Mouse (Mus musculus) adrenal gland, postnatal 25 days (tissue): ENCODE results near the gene Lamp2. TPM values are rescaled to one million over a fixed set of nuclear protein-coding genes. Genes with fewer than 3 reads are reported as not detected.
"Not testable (repeated sequence)": the region's sequence is repeated elsewhere in the genome, so short reads cannot be mapped to it uniquely, and the experiment has no call there.

Source experiments
- DNase-seq: peaks from one replicate; pipeline ENCODE4 v3.0.0; 2021; ENCODE audit warnings: mixed read lengths
- total RNA-seq: library from RNA; stranded (reverse); gene quantifications from 2 replicates; pipeline ENCODE4 v1.2.3, GENCODE M21; 2021

Lamp2 gene
- total RNA-seq, 1 experiment from 2014 or later: 254 TPM

GRCm38 (mm10) chrX:38428818-38429440 is 27.3 kb downstream of the Lamp2 start:
- DNase-seq: peak; percentile 4

- no peak for DNase-seq
Measured at GRCm38 (mm10) chrX:38426043-38426442, 30.2 kb downstream of the Lamp2 start.

- no peak for DNase-seq
Measured at GRCm38 (mm10) chrX:38423096-38423495, 33.2 kb downstream of the Lamp2 start.

DNA sequence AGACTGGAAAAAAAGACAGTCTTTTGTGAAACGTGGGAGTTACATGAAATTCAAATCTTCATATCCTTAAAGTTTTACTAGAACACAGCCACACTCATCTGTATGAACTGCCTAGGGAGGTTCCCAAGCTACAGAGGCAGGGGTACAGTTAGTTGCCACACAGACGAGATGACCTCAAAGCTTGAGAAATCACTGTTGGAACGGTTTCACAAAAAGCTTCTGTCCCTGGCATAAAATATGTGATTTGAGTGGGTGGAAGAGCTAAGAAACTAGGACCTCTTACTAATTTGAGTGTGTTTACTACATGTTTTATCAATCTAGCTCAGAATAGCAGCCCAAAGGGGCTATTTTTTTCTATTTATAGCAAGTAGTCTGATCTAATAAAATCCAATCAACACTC is 33.9 kb downstream of the Lamp2 start:
- no peak for DNase-seq

DNA sequence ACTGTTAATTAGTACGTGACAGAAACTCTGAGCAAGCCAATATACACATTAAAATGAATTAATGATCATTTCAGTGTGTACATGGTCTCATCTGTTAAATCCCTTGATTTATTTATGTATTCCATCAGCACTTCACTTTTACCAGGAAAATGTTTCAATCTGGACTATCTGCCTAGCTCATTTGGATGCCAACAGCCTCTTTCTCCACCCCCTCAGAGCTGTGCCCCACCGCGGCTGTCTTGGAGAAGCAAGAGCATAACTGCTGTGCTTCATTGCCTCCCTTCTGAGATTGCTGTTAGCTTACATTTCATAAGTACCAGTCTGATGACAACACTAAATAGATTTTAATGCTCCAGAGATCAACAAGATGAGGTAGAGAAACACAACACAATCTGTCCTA is 52.4 kb downstream of the Lamp2 start:
- DNase-seq: no peak

DNA sequence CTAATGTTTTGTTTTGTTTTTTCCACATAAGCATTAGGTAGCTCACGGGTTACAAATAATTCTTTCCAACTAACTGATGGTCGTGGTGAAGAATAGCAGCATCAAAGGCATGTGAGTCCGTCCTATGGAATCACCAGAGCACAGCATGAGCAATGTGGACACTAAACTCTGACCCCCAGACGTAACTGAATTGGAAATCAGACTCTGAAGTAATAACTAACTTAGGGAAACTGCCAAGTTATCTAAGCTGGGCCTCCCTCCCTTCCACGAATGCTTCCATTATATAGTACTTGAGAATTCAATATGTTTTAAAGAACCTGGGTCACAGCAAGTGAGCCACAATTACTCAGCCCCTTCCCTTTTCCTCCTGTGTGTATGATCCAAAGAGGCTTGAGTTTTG is 53.3 kb downstream of the Lamp2 start:
- no peak for DNase-seq

DNA sequence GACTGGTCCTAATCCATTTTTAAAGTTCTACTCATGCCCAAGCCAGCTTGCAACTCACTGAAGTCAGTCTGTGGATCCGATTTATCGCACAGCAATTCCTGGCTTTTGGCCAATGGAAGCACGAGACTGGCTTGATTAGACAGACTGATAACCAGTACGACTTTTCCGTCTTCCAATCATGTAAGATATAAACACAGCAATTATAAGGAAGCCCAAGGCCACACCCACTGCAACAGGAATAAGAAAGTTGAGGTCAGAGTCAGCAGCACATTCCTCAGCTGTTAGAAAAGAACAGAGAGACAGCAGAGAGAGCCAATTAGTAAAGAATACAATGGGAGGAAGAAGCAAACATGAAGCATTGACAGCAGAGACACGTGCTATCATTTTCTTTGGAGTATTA is 54.2 kb downstream of the Lamp2 start:
- DNase-seq: peak; percentile 6

DNA sequence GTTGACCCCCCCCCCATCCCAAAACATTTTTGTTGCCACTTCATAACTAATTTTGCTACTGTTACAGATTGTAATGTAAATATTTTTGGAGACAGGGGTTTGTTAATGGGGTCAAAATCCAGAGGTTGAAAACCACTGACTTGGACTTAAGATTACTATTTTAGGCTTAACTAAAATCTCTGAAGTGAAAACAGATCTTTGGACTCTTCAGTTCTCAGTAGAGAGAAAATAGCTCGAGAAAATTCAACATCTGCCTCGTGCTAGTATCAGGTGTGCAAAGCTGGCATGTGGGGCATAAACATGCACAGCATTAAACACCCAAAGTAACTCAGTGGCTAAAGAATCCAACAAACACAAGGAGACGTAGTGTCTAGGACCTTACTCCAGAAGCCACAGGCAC is 55.6 kb downstream of the Lamp2 start:
- no peak for DNase-seq

- DNase-seq: no peak
Measured at GRCm38 (mm10) chrX:38399671-38400070, 56.6 kb downstream of the Lamp2 start.

DNA sequence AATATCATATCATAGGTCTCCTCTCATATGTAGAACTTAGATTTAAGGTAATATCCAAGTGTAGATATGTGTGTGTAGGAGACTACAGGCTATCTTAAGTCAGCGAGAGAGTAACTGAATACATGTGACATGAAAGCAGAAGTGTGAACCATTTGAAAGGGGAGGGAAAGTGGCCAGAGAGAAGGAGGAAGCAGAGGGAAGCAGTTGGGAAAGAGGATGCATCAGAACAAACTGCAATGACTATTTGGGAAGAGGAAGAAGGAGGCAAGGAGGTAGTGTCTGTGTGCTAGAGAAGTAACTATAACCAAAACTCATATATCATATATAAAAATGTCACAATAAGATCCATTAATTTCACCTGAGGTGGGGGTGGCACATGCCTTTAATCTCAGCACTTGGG is 83.1 kb downstream of the Lamp2 start:
- not testable (repeated sequence) for DNase-seq

GRCm38 (mm10) chrX:38364621-38365020 is 91.6 kb downstream of the Lamp2 start:
- DNase-seq: not testable (repeated sequence)

DNA sequence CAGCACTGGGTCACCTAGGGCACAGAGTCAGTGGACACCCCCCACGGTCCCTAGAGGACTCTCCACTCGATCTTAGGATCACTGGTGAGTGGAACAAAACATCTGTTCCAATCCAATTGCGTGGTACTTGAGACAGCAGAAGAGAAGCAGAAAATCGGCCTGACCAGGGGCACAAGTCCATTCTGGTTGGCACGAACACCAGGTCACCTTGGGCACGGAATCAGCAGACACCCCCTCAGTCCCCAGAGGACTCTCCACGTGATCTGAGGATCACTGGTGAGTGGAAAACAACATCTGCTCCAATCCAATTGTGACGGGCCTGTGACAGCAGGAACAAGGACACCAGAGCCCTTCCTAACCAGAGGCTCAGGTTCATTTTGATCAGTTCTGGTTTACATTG is 94.2 kb downstream of the Lamp2 start:
- DNase-seq: no peak

Other genes starting within 250 kb of the Lamp2 start
- 12.8 and 13.1 TPM in 2 replicates for gene Tmem255a, start 204.0 kb downstream of the Lamp2 start, total RNA-seq
- not detected in 2 replicates for gene Atp1b4, start 140.3 kb downstream of the Lamp2 start, total RNA-seq
- 38.4 and 46.1 TPM in 2 replicates for gene Cul4b, start 119.7 kb upstream of the Lamp2 start, total RNA-seq
- gene Mcts1, start 144.1 kb upstream of the Lamp2 start, total RNA-seq: 85.1 and 86.4 TPM in 2 replicates
- gene C1galt1c1, start 178.6 kb upstream of the Lamp2 start, total RNA-seq: 23.9 and 25.4 TPM in 2 replicates